Mouse (Mus musculus) frontal cortex, adult (tissue): ENCODE results near the gene Rps6kc1.
A peak's percentile ranks its signal among the peaks of the same experiment; 100 is the strongest.

ENCODE experiments used
- ATAC-seq: cut with Nextera tagmentation; 2 replicates; pipeline ENCODE4 v1.9.2; 2017; ENCODE audit warnings: mild to moderate bottlenecking, moderate library complexity, mixed read lengths; ENCODE audit not compliant: low TSS enrichment

Rps6kc1 gene

DNA sequence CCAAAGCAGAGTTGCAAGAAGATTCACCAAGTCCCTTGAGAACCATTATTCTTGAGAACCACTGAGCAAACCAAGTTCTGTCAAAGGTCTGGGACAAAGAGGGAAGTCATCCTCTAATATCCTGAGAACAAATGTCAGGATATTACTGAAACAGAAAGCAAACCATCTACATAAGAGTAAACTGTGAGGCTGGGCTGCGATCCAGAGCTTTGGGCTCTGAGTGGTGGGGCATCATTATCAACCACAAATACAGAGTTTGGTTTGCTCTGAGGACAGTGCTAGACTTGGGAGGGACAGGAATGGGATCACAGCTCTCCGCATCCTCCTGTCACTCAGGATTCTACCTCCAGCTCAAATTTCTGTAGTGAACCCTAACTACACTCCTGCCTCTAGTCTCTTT, 144.8 kb downstream of the Rps6kc1 start:
- ATAC-seq: no peak

GRCm38 (mm10) chr1:190763756-190764155, 147.8 kb downstream of the Rps6kc1 start:
- peak; percentile 58 for ATAC-seq

DNA sequence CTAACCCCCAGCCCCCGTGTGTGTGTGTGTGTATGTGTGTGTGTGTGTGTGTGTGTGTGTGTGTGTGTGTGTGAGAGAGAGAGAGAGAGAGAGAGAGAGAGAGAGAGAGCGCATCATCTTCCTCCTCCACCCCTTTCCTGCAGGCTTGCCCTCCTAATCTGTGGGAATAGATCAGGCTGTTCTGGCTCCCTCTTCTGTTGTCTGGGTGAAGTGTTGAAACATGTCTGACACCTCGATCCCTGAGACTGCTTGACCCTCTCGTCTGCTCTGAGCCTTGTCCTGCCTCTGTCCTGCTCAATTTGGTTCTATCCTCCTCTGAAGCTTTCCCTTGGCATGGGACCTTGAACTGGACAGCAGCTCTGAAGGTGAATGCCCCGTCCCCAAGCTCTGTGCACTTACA, 149.8 kb downstream of the Rps6kc1 start:
- ATAC-seq: peak; percentile 60; the same call in 1 of the 2 replicates

DNA sequence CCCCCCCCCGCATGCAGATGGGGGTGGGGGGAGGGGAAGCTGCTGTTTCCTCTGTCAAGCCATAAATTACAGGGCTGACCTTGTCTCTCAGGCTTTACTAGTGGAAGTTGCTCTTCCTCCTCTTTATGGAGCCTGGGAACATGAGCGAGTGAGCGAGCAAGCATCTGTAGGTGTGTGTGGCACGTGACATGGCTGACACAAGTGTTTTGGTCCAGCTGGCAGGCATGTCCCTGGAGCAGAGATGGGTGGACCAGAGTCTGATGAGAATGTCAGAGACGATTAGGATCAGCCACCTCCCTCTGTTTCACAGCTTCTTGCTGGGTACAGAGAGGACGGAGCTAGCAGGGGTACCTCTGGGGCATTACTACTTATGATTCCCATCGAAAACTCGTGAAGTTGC, 153.7 kb downstream of the Rps6kc1 start:
- no peak for ATAC-seq

DNA sequence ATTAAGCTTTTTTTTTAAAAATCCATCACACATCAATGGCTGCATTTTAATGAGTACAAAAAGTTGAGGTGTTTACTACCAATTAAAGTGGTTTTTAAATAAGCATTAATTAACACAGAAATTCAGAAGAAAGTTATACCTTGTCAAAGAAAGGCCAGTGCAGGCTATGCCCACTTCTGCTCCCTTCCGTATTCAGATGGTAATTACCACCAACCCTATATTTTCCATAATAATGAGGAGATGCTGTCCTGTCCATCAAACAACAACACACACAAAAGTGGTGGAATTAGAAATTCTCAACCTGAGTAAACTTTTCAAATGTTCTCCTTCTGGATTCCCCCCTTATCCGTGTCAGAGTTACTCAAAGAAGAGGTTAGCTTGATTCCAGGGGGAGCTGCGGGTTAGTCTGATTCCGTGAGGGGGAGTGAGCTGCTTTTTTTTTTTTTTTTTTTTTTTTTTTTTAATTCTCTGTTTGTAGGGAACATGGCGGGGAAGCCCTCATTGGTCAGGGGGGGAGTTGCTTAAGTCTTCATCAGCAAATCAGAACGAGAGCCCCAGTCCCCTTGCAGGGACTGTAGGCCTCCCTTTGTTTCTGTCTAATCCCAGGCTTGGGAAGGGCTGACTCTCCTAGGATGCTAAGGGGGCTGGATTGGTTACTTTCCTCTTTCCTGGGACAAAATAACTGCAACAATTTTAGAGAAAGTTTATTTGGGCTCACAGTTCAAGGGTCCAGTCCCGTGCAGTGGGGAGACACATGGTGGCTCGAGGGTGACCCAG, 159.6 kb downstream of the Rps6kc1 start:
- ATAC-seq: no peak

DNA sequence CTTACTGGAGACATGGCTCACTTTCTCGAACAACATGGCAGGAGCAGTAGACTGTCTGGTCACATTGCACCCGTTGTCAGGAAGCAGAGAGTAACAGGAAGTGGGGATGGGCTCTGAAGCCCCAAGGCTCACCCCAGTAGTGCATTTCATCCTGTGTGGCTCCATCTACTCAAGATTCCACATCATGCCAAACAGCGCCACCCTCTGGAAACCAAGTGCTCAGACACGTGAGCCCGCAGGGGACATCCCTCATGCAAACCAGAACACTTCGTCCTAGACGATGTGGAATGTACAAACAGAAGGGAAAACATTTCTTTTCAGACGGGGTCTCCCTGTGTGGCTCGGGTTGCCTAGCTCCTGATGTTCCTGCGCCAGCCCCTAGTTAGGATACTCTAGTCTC, 162.6 kb downstream of the Rps6kc1 start:
- no peak for ATAC-seq

DNA sequence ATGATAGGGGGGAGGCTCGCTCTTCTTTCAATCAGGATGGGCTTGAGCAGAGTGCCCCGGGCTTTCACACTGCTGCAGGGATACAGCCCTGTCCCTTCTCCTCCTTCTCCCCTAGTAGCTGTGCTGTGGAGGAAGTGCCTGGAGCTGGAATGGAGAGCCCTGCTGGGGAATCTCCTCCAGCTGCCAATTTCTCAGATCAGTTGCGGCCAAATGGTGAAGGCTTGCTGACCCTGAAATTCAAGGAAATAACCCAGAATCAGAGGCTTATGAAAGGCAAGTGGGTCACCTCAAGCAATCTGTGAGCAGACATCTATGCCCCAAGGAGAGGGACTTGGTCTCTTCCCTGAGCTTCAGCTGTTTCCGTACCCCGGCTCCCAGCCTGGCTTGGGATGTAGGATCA, 170.1 kb downstream of the Rps6kc1 start:
- ATAC-seq: no peak

GRCm38 (mm10) chr1:190732803-190733202, 178.8 kb downstream of the Rps6kc1 start:
- ATAC-seq: no peak

GRCm38 (mm10) chr1:190729516-190730088, 182.0 kb downstream of the Rps6kc1 start:
- ATAC-seq: peak; percentile 25; the same call in 1 of the 2 replicates

DNA sequence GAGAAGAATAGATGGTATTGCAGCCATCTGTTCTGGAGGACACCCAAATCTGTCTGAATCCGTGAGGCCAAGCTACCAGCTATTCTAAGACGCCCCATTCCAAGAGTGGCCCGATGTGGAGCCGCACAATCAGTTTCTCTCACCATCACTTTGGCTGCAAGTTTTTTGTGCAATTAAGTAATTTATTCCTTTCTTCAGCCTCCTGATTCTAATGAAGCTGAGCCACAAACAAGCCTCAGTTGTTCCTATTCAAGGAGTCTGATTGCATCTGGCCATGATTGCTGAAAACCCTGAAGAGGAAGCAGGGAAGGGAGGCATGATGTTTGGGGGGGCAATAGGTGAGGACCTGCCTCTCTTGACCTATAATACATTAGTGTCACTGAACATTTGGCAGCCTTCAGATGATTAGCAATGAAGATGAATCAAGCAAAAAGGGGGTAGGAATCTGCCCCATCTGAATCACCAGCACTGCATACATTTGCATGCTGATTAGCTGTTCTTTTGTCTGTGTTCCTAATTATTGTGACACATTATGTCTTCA, 183.4 kb downstream of the Rps6kc1 start:
- peak; percentile 39 for ATAC-seq

GRCm38 (mm10) chr1:190727385-190727784, 184.2 kb downstream of the Rps6kc1 start:
- no peak for ATAC-seq

DNA sequence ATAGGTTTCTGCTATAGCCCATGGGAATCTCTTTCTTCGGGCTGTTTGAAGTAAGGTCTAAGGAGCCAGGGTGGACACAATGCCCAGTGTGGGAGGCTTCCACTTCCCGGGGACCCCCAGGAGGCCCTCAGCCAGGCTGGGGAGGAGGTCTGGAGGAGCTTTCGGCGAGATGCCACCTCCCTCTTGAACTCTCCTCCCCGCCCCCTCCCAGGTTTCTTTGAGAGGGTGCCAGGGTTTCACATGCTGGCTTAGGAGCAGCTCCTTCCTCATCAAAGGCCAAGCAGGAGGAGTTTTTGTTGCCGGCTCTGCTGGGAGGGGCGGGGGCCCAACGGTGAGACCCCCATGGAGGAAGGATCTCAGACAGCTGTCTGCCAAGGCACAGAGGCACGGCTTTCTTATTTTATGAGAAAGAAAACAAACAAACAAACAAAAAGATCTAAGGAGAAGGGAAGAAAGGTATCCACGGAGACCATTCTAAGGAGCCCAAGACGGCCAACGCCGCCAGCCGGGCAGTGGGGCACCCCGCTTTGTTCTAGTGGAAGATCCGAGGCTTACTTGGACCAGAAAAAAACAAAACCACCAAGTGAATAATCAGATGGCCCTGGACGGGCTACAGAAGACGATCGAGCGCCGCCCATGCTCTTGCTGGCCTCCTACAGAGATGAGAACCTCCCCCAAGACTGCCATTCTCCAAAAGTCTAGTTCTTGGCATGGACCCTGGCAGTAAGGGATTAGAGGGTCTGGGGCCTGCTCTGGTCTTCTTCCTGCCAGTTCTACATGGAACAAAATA, 186.8 kb downstream of the Rps6kc1 start:
- no peak for ATAC-seq

- no peak for ATAC-seq
These were observed 187.6 kb downstream of the Rps6kc1 start for GRCm38 (mm10) chr1:190723926-190724430.

DNA sequence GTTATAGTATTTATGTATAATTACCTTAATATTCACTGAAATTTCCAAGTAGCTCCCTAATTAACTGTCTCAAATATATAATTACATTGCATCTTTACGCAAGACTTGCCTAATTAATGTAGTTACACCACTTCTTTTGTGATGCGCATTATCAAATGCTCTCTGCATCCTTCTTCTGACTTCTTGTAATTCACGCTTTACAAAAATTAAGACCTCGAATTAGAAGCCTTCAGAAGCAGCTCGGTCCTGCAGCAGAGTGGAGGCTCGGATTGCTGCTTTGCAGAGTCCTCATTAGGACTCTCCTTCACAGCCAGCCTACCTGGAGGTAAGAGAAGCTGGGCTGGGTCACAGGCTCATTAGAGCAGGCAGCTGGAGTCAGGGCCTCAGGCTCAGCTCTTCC, 197.7 kb downstream of the Rps6kc1 start:
- no peak for ATAC-seq

DNA sequence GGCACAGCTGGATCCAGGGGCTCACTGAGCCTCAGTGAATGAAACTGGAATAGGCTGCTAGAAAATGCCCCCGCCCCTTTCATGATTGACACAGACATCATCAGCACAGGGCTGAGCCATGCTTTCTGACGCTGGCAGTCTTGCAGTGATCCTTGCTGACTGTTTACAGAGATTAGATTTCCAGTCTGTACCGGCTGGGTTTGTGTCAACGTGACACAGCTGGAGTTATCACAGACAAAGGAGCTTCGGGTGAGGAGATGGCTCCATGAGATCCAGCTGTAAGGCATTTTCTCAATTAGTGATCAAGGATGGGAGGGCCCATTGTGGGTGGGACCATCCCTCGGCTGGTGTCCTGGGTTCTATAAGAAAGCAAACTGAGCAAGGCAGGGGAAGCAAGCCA, 214.0 kb downstream of the Rps6kc1 start:
- no peak for ATAC-seq

DNA sequence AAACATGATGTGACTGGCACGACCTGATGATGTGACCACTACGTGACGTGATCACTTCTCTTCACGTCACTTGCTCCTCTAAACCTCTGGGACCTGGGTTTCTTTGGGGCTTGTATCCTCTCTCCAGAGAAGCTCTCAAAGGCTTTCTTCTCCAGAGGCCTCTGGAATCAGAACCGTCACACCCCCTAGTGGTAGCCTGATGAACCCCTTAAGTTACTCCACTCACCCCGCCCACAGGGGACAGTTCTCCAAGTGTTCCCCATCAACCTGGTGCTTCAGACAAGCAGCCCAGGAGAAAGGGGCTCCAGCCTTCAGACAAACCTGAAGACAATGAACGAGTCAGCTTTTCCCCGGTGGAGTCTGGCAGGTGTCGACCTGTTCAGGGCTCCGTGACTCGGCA, 216.0 kb downstream of the Rps6kc1 start:
- ATAC-seq: peak; percentile 91

GRCm38 (mm10) chr1:190690528-190691262, 220.9 kb downstream of the Rps6kc1 start:
- ATAC-seq: peak; percentile 79

- no peak for ATAC-seq
These were observed 228.5 kb downstream of the Rps6kc1 start for GRCm38 (mm10) chr1:190683060-190683459.

GRCm38 (mm10) chr1:190682021-190682926, 229.3 kb downstream of the Rps6kc1 start:
- ATAC-seq: peak; percentile 95

GRCm38 (mm10) chr1:190675455-190675854, 236.1 kb downstream of the Rps6kc1 start:
- ATAC-seq: no peak
